In the genomic region with DNA sequence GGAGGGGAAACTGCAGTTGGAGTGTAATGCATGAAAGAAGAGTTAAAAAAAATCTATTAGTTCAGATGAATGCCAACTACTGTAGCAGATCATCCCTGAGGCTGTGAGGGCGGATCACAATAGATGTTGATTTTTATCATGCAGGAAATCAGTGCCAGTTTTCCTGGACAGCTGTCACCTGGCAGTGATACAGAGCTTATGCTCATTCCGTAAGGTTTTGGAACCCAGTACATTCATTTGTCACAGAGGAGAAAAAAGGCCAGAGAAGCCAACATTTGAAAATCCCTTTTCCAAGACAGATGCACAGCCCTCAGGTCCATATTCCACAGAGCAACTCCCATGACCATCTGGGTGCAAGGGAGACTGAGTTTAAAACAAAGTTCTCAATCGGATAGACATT, we compare ENCODE assay signal across 20 mouse cellular contexts.
DNase-seq lines count a peak whose midpoint lies in the region; ATAC-seq and TF ChIP-seq lines count a peak whose summit lies in the region.
"Had no signal": no experiment of that assay in that cellular context is flagged by ENCODE, and none has a peak within 500 bp of the region (broad histone marks: within the 10 kb centered on the region; RNA-seq: fewer than 3 reads in every experiment).

No protein-coding gene starts in this region.

- no peaks in the 10 kb centered on the region for H3K27me3 ChIP-seq in forebrain, embryonic 15.5 days
- H3K27me3 ChIP-seq in forebrain, embryonic 11.5 days (ENCODE audit: control insufficient read depth, insufficient read depth, low read length), result no peaks in the 10 kb centered on the region
- no peaks in the 10 kb centered on the region for H3K27me3 ChIP-seq in cerebellum, adult 2 months (ENCODE audit: control insufficient read depth, insufficient read depth, low read length)
- no peaks in the 10 kb centered on the region for H3K27me3 ChIP-seq in forebrain, postnatal 0 days (ENCODE audit: insufficient read depth, low read length)
- H3K27me3 ChIP-seq in kidney, embryonic 15.5 days, result no peaks in the 10 kb centered on the region
- no peaks in the 10 kb centered on the region for H3K27me3 ChIP-seq in kidney, adult 2 months (replicated peaks; ENCODE audit: control insufficient read depth, insufficient read depth, low read length)
- H3K27me3 ChIP-seq: embryonic facial prominence, embryonic 13.5 days; heart, embryonic 15.5 days; hindbrain, embryonic 13.5 days; liver, embryonic 12.5 days; neural tube, embryonic 15.5 days had no signal

- no peak overlapping the region for H3K4me3 ChIP-seq in forebrain, embryonic 15.5 days
- H3K4me3 ChIP-seq in forebrain, embryonic 11.5 days (ENCODE audit: low read depth, low read length), result no peak overlapping the region
- H3K4me3 ChIP-seq in cerebellum, adult 2 months (replicated peaks; ENCODE audit: insufficient read depth, low read depth, low read length), result no peak overlapping the region
- H3K4me3 ChIP-seq in forebrain, postnatal 0 days (ENCODE audit: low read depth, low read length), result no peak overlapping the region
- no peak overlapping the region for H3K4me3 ChIP-seq in kidney, embryonic 15.5 days (replicated peaks)
- no peak overlapping the region for H3K4me3 ChIP-seq in kidney, adult 2 months (ENCODE audit: insufficient read depth, low read depth, low read length)
- H3K4me3 ChIP-seq: embryonic facial prominence, embryonic 13.5 days; heart, embryonic 15.5 days; hindbrain, embryonic 13.5 days; limb, embryonic 10.5 days; liver, embryonic 12.5 days; neural tube, embryonic 15.5 days had no signal

- 72% methylated on average over 3 of the region's 3 CpGs for WGBS in forebrain, embryonic 15.5 days
- 91% methylated on average over 3 of the region's 3 CpGs for WGBS in forebrain, embryonic 11.5 days
- 15% methylated on average over 3 of the region's 3 CpGs for WGBS in cerebellum, adult 2 months
- WGBS in forebrain, postnatal 0 days, result 58% methylated on average over 3 of the region's 3 CpGs
- WGBS in kidney, embryonic 15.5 days, result 78% methylated on average over 3 of the region's 3 CpGs
- 83% methylated on average over 3 of the region's 3 CpGs for WGBS in kidney, adult 2 months

- peak; percentile 66; the same call in 1 of the 2 replicates for ATAC-seq in forebrain, embryonic 15.5 days (replicated peaks)
- no peak for ATAC-seq in forebrain, embryonic 11.5 days (replicated peaks; ENCODE audit: low FRiP score)
- ATAC-seq in forebrain, postnatal 0 days, result no peak
- no peak for ATAC-seq in kidney, embryonic 15.5 days (replicated peaks; ENCODE audit: low FRiP score)
- ATAC-seq: intestine, postnatal 0 days; liver, embryonic 12.5 days; lung, postnatal 0 days had no signal

- no peak overlapping the region for H3K4me2 ChIP-seq in forebrain, embryonic 15.5 days (replicated peaks)
- H3K4me2 ChIP-seq in forebrain, embryonic 11.5 days (ENCODE audit: low read depth, low read length, severe bottlenecking), result no peak overlapping the region
- no peak overlapping the region for H3K4me2 ChIP-seq in forebrain, postnatal 0 days (ENCODE audit: low read depth)
- H3K4me2 ChIP-seq in kidney, embryonic 15.5 days, result no peak overlapping the region
- H3K4me2 ChIP-seq: embryonic facial prominence, embryonic 13.5 days; heart, embryonic 15.5 days; hindbrain, embryonic 13.5 days; liver, embryonic 12.5 days; neural tube, embryonic 15.5 days had no signal

- 0 out of 2 replicates have a peak overlapping the region, but pooled peaks have one; percentile 11 for H3K27ac ChIP-seq in forebrain, embryonic 15.5 days (replicated peaks)
- no peak overlapping the region for H3K27ac ChIP-seq in forebrain, embryonic 11.5 days (ENCODE audit: low read depth, low read length)
- no peak overlapping the region for H3K27ac ChIP-seq in cerebellum, adult 2 months (ENCODE audit: insufficient read depth, low read length)
- H3K27ac ChIP-seq in forebrain, postnatal 0 days (ENCODE audit: low read depth, low read length), result no peak overlapping the region
- H3K27ac ChIP-seq in kidney, embryonic 15.5 days, result no peak overlapping the region
- H3K27ac ChIP-seq in kidney, adult 2 months (ENCODE audit: insufficient read depth, low read depth, low read length), result no peak overlapping the region
- H3K27ac ChIP-seq: embryonic facial prominence, embryonic 13.5 days; heart, embryonic 15.5 days; hindbrain, embryonic 13.5 days; limb, embryonic 10.5 days; liver, embryonic 12.5 days; neural tube, embryonic 15.5 days had no signal

- H3K4me1 ChIP-seq in forebrain, embryonic 15.5 days, result no peaks in the 10 kb centered on the region
- H3K4me1 ChIP-seq in forebrain, embryonic 11.5 days (replicated peaks; ENCODE audit: control insufficient read depth, insufficient read depth, low read length), result no peaks in the 10 kb centered on the region
- no peaks in the 10 kb centered on the region; the same call in 1 of the 2 replicates for H3K4me1 ChIP-seq in cerebellum, adult 2 months (ENCODE audit: control insufficient read depth, insufficient read depth, low read length)
- no peaks in the 10 kb centered on the region for H3K4me1 ChIP-seq in forebrain, postnatal 0 days (ENCODE audit: insufficient read depth)
- no peaks in the 10 kb centered on the region for H3K4me1 ChIP-seq in kidney, embryonic 15.5 days
- H3K4me1 ChIP-seq in kidney, adult 2 months (ENCODE audit: control insufficient read depth, insufficient read depth, low read length), result no peaks in the 10 kb centered on the region
- H3K4me1 ChIP-seq: embryonic facial prominence, embryonic 13.5 days; heart, embryonic 15.5 days; hindbrain, embryonic 13.5 days; limb, embryonic 10.5 days; liver, embryonic 12.5 days; neural tube, embryonic 15.5 days had no signal

- TF ChIP-seq CTCF in cerebellum, adult 2 months (IDR thresholded peaks at IDR 0.05; ENCODE audit: borderline replicate concordance, insufficient read depth, low read depth, low read length), result no peak
- TF ChIP-seq CTCF in forebrain, postnatal 0 days (IDR thresholded peaks at IDR 0.05; ENCODE audit: low read depth), result no peak
- no peak for TF ChIP-seq CTCF in kidney, adult 2 months (conservative IDR thresholded peaks at IDR 0.05; ENCODE audit: insufficient read depth, insufficient read length, low read depth, low read length)

- H3K9ac ChIP-seq in forebrain, embryonic 15.5 days (replicated peaks), result no peak overlapping the region
- H3K9ac ChIP-seq in forebrain, embryonic 11.5 days (ENCODE audit: low read length), result no peak overlapping the region
- H3K9ac ChIP-seq in forebrain, postnatal 0 days, result no peak overlapping the region
- no peak overlapping the region for H3K9ac ChIP-seq in kidney, embryonic 15.5 days
- H3K9ac ChIP-seq: embryonic facial prominence, embryonic 13.5 days; heart, embryonic 15.5 days; hindbrain, embryonic 13.5 days; liver, embryonic 12.5 days; neural tube, embryonic 15.5 days had no signal

- H3K36me3 ChIP-seq in forebrain, embryonic 15.5 days, result no peaks in the 10 kb centered on the region
- no peaks in the 10 kb centered on the region for H3K36me3 ChIP-seq in forebrain, embryonic 11.5 days (ENCODE audit: control insufficient read depth, insufficient read depth, low read length)
- no peaks in the 10 kb centered on the region for H3K36me3 ChIP-seq in forebrain, postnatal 0 days (ENCODE audit: insufficient read depth)
- no peaks in the 10 kb centered on the region for H3K36me3 ChIP-seq in kidney, embryonic 15.5 days
- no peaks in the 10 kb centered on the region for H3K36me3 ChIP-seq in kidney, adult 2 months (ENCODE audit: control insufficient read depth, insufficient read depth, low read length)
- H3K36me3 ChIP-seq: embryonic facial prominence, embryonic 13.5 days; heart, embryonic 15.5 days; hindbrain, embryonic 13.5 days; limb, embryonic 10.5 days; liver, embryonic 12.5 days; neural tube, embryonic 15.5 days had no signal

- no peak for TF ChIP-seq POLR2A in cerebellum, adult 2 months (IDR thresholded peaks at IDR 0.05; ENCODE audit: borderline replicate concordance, insufficient read depth, low read length)
- TF ChIP-seq POLR2A in kidney, adult 2 months (IDR thresholded peaks at IDR 0.05; ENCODE audit: low read depth, low read length), result no peak

- no peaks in the 10 kb centered on the region for H3K9me3 ChIP-seq in forebrain, embryonic 15.5 days
- H3K9me3 ChIP-seq in forebrain, embryonic 11.5 days (ENCODE audit: control insufficient read depth, low read length), result no peaks in the 10 kb centered on the region
- no peaks in the 10 kb centered on the region for H3K9me3 ChIP-seq in forebrain, postnatal 0 days (ENCODE audit: low read length)
- no peaks in the 10 kb centered on the region for H3K9me3 ChIP-seq in kidney, embryonic 15.5 days (replicated peaks)
- H3K9me3 ChIP-seq: embryonic facial prominence, embryonic 13.5 days; heart, embryonic 15.5 days; hindbrain, embryonic 13.5 days; limb, embryonic 10.5 days; liver, embryonic 12.5 days; neural tube, embryonic 15.5 days had no signal

- no peak for DNase-seq in forebrain, embryonic 11.5 days (ENCODE audit: low spot score)
- peak; percentile 27 to 68 for DNase-seq in cerebellum, adult 2 months
- DNase-seq in forebrain, postnatal 0 days, result peak; percentile 44
- peak; percentile 12 to 28 for DNase-seq in layer of hippocampus, postnatal 25 days (ENCODE audit: extremely low spot score in 1 of 2, low spot score in 1 of 2)
- no peak for DNase-seq in kidney, adult 2 months
- DNase-seq in adrenal gland, postnatal 14 days, result no peak
- DNase-seq: heart, adult 18-20 months; kidney, postnatal 25 days; retina, postnatal 1 day; thymus, postnatal 25 days had no signal

Comparison
In these comparisons a context has a peak if more than half of its experiments do, and no peak if none do; other contexts are left out.
1. DNase-seq: peak in cerebellum, adult 2 months (2 of 2), forebrain, postnatal 0 days (single experiment) and layer of hippocampus, postnatal 25 days (2 of 2); none in forebrain, embryonic 11.5 days (single experiment), kidney, adult 2 months (single experiment) and adrenal gland, postnatal 14 days (single experiment).